Mouse (Mus musculus) MN1 (cell line): ENCODE measurements around the gene Tmem37.

Experiments
- DNase-seq: peaks from one replicate; pipeline ENCODE4 v3.0.0-alpha.2; 2016; ENCODE audit warnings: low spot score

The Tmem37 gene

DNA sequence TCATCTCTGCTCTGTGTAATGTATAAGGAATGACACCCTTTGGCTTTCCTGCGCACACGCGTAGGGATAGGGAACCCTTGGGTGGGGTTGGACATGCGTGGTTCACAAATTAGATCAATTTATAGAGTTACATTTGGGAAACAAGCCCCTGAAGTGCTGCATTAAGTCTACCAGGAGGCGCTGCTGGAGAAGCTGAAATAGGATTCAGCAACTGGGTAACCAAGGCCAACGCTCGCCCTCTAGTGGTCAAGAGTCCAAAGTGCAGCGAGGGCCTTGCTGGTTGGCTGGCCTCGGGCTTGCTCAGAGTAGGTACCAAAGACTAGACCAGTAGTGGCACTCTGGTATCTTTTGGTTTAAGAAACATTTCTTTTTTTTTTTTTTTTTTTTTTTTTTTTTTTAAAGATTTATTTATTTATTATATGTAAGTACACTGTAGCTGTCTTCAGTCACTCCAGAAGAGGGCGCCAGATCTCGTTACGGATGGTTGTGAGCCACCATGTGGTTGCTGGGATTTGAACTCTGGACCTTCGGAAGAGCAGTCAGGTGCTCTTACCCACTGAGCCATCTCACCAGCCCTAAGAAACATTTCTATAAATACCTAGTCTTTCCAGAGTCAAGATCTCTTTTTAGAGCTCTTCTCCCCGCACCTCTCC is 19.7 kb upstream of the Tmem37 start:
- peak; percentile 77 for DNase-seq

DNA sequence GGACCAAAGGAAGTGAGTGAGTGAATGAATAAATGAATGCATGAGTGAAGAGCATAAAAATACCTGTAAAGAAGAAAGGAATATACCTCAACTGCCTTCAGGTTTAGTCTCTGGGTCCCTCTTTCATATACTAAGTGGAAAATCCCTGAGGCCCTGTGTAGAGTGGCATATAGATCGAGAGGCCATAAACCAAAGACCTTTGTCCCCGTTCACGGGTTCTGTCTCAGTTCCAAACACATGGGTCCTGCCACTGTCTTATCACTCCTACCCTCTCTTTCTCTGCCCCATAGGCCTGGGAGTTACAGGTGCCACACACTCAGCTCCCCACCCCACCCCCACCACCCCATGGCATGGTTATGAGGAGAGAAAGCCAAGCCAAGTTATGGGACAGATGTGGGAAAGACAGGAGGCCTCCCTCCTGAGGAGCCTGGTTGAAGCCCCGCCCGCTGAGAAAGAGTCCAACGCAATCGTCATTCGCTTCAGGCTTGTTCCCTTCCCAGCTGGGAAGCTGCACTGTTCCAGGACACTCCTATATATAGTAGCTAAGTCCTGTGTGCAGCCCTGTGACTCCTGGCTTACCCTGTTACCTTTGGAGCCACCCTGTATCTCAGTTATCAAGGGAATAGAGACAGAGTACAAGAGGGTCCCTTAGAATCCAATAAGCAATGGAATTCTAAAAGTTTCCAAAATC is 17.2 kb upstream of the Tmem37 start:
- no peak for DNase-seq

DNA sequence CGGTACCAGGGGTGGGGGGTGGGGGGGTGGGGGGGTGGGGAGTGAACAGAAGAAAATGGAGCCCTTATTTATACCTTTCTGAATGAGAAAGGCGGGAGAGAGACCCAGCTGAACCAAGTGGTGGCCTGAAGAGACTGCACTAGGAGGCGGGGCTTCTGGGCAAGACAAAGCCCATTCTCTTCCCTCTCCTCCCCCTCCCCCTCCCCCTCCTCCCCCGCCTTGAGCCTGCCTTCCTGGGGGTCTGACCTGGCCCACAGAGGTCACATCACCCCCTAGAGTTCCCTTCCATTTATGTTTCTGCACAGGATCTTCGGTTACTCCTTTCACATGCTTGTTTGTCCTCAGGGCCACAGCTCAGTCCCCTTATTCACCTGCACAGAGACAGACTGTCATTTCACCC is 15.3 kb upstream of the Tmem37 start:
- no peak for DNase-seq

DNA sequence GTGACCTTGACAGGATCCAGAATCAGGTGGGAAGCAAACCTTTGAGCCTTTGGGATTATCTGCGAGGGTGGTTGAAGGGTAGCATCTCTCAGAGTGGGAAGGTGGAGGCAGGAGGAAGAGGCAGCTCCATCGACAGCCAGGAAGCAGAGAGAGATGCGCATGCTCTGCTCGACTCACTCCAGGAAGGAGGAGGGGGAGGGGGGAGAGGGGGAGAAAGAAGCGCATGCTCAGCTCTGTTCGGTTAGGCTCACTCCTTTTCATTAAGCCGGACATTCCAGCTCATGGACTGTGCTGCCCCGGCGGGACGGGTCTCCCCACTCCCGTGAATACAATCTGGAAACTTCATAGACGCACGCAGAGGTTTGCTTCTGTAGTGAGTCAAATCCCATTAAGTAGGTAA is 12.8 kb upstream of the Tmem37 start:
- DNase-seq, result no peak

DNA sequence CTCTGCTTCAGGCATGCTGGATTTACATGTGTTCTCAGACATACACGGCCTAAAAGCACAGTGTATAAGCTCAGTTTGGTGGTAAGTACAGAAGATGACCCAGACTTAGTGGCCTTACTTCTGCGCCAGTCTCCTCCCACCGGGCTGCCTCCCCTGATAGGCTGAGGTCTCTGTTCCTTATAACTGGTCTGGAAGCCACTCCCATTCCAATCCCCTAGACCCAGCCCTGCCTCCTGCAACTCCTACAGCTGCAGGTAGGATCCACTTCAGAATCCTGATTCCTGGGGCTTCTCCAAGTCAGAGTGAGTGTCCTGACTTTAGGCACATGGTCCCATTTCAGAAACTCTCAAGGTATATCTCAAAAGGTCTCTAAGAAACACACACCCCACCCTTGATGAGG is 11.8 kb upstream of the Tmem37 start:
- DNase-seq, result no peak

DNA sequence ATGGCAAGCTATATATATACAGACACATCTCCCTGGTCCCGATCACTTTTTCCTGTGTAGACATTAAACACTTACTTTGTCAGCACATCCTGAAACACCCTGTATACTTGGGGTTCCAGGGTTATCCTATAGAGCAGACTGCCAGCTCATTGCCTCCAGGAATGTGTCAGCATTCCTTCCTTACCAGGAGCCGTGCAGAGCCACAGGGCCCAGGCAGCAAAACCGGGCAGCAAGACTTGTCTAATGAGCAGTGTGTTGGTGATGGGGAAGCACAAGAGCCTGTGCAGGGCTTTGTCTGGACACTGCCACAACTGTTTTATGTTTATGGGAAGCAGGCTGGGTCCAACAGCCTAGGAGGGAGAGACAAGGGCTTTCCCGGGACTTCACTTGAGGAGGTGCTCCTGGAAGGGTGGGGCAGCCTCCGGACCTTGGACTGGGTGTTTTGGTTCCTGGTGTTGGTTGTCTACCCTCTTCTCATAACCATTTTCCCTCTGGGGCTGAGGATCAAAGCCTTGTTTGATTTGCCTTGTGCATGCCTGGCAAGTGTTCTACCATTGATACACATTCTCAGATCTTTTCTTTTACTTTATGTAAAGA is 10.1 kb upstream of the Tmem37 start:
- no peak for DNase-seq

DNA sequence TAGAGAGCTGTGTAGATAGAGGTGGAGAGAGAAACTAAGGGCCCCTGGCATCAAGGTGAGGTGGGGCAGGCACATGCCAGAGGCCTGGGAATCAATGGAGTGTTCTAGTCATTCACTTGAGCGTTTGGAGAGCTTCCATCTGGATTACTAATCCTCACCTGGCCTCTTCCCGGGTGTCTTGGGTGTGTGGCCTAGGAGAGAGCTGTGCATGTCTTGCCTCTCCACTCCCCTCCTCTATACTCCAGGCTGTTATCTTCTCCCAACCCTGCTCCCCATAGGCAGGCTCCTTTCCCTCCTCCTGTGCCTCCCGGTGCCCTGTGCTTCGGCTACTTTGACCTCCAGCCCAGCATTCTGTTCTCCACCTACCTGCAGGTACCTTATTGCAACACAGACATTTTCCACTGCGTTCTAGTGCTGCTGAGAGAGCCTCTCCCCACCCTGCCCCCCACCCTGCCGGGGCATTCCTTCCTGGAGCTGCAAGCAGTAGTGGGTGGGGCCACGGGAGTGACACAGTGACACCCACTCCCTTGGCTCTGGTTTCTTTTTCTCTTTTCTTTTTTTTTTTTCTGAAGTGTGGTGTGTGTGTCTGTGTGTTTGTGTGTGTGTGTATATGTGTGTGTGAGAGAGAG is 9.2 kb upstream of the Tmem37 start:
- no peak for DNase-seq

DNA sequence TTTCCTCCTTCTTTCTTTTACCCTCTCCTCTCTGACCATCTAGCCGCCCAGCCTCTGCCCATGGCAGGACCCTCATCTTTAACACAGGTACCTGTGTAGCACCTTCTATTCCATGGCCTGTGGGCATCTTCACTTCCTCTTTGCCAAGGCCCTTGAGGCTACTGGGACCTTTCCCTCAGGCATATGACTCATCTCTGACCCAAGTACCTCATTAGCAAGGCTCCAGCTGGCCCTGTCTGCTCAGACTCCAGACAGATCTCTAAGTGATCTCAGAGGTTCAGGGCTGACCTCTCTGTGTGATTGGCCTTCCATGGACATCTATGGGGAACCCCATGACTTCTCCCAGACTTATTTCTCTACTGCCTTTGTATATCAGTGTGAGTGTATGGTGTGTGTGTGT is 6.8 kb upstream of the Tmem37 start:
- DNase-seq, result no peak

DNA sequence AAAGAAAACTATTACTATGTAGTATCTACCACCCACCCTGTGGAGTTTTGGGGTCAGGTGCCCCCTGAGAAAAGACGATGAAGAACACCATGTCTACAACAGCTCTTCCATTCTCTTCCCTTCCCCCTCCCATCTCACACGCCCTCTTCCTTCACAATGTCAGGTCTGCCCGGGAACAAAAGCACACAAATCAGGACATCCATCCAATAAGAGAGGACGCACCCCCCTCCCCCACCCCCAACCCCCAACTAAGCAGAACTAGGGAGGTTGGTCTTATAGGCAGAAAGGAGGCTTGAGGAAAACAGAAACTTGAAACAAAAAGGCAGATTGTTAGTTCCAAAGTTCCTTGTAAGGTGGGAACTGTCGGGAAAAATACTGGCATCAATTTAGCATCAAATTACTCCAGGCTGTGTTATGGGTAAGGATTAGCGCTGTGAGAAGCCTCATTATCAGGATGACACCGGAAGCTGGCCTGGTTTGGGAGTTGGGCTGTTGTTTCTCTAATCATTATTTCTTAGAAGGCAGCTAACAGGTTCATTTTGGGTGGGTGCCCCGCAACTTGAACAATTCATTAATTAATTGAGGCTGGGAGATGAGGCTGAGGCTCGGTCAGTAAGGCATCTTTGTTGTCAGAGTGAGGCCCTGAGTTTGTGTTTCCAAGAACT is 4.0 kb upstream of the Tmem37 start:
- no peak for DNase-seq

DNA sequence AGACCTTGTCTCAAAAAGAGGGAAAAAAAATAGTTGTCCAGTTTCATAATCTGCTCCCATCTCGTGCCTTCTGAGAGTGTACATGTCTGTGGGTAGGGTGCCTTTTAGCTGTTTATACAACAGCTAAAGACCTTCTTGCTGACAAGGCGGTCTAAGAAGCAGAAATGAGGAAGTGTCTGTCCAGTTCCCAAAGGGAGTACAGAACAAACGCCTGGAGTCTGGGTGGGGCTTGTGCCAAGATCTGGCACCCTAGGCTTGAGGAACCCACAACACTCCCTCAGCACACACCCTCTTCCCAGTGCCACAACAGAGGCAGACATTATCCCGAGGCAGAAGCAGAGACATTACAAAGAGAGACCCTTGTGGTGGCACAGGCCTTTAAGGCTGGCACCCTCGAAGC is 1.6 kb upstream of the Tmem37 start:
- DNase-seq, result no peak

DNA sequence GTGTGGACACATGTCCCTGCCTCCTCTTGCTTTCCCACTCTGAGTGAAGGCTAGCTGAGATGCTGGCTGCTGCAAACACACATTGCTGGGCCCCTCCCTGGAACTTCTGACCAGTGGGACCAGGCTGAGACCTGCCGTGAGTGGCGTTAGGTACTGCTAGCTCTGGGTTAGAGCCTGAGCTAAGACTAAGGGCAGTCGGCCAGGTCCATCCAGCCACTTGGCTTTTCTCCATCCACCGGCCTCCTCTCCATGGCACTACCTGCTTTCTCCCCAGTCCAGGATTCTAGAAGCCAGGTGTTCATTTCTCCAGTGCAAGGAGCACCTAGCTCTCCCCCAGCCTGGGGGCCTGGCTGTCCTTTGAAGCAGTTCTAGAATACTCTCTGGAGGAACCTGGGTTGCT is 1.1 kb upstream of the Tmem37 start:
- DNase-seq, result no peak

DNA sequence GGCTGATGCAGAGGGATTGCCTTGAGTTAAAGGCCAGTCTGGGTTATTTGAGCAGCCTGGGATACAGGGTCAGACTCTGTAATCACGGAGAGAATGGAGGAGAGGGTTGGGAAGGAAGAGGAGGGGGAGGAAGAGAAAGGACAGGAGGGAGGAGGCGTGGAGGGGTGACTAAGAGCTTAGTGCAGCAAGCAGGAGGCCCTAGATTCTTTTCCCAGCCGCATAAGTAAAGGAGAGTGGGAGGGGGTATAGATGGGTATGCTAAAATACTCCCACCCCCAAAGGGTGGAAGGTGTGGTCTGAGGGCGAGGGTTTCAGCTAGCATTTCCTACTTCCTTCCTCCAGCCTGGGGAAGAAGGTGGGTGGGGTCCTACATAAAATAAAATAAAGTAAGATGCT is 431 bp upstream of the Tmem37 start:
- DNase-seq, result no peak

DNA sequence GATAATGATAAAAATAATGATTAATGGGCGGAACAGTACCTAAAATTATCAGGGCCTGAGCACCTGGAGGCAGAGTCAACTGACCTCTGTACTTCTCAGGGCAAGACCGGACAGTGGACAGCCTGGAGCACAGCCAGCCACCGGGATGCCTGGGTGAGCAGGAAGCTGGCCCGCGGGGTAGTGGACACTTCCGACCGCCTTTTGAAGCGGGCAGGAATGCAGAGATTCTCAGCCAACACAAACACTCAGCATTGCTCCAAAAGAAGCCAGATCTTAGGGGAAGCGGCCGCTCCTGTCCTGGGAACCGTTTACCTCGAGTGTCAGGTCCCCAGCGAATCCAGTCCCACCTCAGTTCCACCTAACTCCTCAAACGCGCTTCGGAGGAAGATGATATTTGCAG is 974 bp downstream of the Tmem37 start:
- DNase-seq, result no peak

DNA sequence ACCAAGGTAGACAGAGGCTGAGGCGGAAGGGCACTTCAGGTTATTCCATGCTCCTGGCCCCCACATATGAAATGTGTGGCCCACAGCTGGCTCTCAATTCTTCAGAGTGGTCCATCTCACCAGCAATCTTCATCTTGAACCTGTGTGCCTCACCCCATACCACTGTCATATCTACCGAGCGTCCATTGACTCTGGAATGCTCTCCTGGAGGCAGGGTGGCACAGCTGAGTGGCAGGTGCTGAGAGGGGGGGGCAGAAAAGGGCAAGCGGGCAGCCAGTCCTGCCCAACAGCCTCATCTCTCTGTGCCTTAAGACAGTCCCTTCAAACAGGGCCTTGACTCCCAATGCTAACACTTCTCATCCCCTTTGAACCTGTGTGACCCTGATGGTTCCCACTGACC is 2.7 kb downstream of the Tmem37 start:
- DNase-seq, result no peak

DNA sequence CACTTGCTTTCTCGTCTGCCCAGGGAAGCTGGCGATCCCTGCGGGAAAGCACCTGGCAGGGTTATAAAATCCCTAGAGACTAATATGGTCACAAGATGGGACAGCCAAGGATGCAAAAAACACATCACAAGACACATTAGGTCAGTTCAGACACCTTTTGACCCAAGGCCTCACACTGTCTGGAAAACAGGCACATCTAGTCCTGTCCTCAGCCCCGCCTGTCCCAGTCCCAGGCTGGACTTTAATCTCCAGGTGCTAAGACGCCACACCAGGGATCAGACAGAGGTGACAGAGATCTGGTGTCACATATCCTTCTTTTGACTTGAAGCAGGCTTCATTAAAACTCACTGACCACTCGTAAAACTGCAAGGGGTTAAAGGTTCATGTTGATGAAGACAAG is 3.7 kb downstream of the Tmem37 start:
- DNase-seq, result no peak

DNA sequence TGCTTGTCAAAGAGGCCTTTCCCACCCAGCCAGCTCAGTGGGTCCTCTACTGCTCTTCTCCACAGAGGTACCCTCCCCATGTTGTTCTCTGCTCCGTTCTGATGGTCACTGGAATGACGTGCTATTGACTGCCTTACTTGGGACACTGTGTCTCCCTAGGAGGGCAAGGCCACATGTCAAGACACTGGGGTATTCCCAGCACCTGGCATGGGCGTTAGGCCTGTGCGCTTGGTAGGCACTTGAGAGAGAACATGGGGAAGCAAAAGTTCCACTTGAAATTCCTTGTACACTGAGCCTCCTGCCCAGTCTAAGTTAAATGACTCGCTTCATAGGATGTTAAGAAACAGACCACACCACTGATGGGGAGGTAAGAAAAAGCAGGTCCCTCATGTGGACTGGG is 4.8 kb downstream of the Tmem37 start:
- DNase-seq, result no peak

DNA sequence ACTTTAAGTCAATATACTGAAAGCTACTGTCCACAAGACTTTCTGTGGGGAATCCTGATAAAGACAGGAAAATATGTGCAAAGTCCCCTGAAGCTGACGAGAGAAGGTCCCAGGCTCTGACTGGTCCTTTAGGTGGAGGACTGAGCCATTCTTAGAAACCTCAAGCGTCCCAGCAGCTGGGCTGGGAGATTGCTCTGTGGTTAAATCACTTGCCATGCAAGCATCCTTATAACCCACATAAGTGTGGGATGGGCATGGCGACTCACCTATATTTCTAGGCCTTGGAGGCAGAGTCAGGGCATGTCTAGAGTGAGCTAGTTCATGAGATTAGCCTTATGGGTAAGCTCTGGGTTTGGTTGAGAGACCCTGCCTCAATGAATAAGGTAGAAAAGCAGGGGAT is 7.2 kb downstream of the Tmem37 start:
- DNase-seq, result no peak

DNA sequence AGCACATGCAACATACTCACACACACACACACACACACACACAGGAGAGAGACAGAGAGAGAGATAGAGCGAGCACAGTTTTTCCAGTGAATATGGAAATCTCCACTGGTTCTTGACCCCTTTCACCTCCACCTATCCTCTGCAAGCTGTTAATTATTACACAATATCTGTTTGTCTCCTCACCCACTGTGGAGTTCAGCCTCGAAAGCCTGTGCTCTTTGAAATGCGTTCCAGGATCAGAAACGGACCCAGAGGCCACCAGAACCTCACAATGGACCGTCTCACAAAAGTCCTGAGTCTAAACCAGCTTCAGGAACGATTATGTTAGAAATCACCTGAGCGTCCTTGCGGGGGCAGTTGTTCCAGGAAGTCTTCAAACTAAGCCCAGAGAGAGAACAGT is 7.7 kb downstream of the Tmem37 start:
- DNase-seq, result no peak

DNA sequence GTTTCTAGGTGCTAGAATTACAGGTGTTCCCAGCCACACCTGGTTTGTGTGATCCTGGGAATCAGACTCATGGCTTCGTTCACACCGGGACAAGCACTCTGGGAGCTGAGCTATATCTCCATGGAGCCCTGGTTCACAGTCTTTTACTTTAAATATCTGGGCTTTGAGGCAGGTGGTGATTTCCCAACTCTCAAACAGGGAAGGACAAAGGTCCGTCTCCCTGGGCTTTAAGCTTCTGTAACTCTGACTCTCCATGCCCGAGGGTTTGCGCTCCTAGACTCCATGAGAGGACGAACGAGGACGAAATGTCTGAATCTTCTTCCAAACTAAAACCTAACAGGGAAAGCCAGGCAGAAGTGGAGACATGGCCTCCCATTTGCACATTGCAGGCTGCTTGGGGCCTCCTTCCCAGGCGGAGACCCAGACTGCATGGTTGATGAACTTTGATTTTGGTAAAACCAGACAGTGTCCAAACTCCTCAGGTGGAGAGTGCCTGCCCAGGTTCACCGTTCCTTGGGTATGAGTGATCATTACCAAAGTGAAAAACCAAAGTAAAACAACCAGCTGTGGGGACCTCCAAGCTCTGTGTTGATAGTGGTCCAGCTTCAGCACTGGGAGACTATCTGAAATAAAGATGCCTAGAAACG is 9.7 kb downstream of the Tmem37 start:
- DNase-seq, result no peak

DNA sequence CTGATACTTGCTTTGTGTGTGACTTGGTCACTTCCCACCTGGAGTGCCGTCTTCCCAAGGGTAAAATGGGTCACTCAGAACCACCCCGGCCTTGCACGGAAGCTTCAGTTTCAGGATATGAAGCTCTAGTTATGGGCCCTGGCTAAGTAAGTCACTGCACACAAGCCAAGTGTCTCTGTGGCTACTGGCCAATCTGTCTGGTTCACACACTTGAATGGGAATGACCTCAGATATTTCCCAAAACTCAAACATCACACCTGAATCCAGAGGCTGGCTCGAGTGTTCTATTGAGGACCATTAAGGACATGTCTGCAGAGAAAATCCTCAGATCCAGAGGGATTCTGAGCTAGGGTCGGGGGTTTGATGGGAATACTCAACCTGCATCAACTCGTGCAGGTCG is 11.6 kb downstream of the Tmem37 start:
- DNase-seq, result no peak

DNA sequence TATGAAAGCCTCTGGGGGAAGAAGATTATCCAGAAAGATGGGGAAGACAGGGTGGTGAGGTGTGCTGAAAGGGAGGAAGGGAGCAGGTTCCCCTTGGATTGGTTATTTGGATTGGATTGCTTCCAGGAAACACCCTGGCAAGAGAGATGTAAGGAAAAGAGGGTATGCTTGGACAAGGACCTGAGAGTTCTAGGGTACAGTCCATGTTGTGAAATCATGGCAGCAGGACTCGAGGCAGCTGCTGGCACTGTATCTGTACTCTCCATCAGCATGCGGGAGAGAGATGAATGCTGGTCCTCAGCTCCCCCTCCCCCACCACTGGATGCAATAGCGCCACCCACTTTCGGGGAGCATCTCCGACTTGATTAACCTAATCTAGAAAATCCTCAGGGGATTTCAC is 13.2 kb downstream of the Tmem37 start:
- DNase-seq, result no peak

DNA sequence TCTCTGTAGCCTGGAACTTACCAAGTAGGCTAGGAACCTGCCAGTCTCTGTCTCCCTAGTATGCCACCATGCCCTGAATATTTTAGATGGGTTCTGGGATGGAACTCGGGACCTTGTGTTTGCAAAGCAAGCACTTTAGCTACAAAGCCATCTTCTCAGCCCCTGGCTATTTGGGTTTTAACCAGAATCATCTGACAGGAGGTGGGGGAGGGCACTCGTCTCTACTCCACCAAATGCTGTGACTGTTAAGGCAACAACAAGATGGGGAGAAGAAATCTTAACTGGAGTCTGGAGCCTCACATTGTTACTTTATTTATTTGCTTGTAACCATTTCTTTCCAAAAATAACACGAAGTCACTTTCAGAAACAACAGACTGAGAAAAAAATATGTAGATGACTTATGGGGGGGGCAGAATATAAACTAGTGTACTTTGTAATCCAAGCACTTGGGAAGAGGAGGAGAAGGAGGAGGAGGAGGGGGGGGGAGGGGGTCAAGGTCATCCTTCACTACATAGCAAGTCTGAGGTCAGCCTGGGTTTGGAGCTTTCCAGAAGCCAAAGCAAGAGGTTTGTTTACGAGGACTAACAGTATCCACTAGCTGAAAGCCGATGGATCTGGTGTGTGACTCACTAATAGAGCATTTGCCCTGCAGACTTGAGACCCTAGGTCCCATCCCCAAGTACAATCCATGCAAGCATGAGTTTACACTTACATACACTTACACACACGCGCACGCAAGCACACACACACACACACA is 16.0 kb downstream of the Tmem37 start:
- DNase-seq, result no peak
